Mouse (Mus musculus) left cerebral cortex, postnatal 25 days (tissue): ENCODE results near the gene St8sia1. TPM values are rescaled to one million over a fixed set of nuclear protein-coding genes. Genes with fewer than 3 reads are reported as not detected.

Source experiments
- DNase-seq, 2 experiments: peaks; one replicate each; pipeline ENCODE4 v3.0.0; 2022; ENCODE audit warnings: low spot score in 2 of 2, mixed read lengths in 1 of 2
- intact Hi-C: fragments of 180-260 bp; cut with DNase I; formaldehyde crosslinking; loops from one replicate; pipeline ENCODE4 v1.15.1; 2025
- total RNA-seq, 2 experiments: library from RNA; stranded (reverse); gene quantifications; 2 replicates each; pipeline ENCODE4 v1.2.3; 2021

The St8sia1 gene
- total RNA-seq, 2 experiments from 2014 or later: 22.2 to 27.1 TPM

DNA sequence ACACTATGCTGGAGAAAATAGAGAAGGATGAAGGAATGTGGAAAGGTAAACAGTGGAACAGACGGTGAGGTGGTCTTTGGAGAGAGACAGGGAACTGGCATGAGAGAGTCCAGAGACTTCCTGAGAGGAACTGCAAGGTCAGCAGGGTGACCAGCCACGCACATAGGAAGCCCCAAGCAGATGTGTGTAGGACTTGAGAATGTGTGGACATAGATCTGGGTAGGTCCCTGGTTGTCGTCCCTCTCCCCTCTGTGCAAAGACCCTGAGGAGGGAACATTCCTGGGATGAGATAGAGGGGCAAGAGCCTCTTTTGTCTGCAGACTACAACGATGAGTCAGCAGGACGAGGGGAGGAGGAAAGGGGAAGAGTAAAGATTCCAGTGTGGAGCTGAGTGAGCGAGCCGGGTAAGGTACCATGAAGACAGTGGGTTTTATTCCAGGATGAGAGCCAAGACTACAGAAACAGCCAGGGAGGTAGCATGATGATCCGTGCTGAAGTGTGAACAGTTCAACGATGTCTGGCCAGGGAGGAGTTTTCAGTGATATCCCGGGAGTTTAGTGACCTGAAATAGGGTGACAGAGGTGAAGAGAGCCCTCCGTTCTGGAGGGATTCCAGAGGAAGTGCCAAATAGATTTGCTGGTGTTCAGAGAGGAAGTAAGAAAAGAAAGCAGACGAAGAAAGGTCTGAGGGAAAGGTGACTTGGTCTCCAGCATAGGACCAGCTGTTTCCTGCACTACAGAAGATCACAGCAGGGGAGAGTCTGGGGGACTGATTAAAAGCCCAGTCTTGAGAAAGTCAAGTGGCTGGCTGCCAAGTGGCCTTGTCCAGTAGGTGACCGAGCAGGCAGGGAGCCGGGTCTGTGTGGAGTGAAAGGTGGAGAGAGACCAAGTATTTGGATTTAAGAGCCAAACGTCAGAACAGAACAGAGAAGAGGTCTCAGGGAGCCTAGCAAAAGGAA, 85.2 kb downstream of the St8sia1 start:
- intact Hi-C loops: loop anchor here (5.0 kb wide), 1 partner anchor 83 kb away; the partner anchor contains the start of gene St8sia1
- peak in 1 of 2 experiments; percentile 47 for DNase-seq

DNA sequence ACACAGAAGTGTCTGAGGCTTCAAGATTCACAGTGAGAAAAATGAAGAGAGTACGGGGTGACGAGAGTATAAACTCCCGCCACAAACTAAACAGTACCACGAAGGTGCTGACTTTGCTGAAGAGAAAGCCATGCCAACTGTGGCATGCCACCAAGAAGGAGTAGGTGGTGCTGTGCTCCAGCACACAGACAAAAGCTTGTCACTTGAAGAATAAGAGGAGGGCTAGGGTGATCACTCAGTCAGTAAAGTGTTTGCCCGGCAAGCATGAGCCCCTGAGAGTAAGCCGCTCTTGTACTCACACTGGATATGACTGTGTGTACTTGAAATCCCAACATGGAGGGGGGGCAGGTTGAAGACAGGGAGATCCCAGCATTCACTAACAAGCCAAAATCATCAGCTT, 87.0 kb downstream of the St8sia1 start:
- intact Hi-C loops: loop anchor here (5.0 kb wide), 1 partner anchor 85 kb away; the partner anchor contains the start of gene St8sia1
- no peak for DNase-seq

DNA sequence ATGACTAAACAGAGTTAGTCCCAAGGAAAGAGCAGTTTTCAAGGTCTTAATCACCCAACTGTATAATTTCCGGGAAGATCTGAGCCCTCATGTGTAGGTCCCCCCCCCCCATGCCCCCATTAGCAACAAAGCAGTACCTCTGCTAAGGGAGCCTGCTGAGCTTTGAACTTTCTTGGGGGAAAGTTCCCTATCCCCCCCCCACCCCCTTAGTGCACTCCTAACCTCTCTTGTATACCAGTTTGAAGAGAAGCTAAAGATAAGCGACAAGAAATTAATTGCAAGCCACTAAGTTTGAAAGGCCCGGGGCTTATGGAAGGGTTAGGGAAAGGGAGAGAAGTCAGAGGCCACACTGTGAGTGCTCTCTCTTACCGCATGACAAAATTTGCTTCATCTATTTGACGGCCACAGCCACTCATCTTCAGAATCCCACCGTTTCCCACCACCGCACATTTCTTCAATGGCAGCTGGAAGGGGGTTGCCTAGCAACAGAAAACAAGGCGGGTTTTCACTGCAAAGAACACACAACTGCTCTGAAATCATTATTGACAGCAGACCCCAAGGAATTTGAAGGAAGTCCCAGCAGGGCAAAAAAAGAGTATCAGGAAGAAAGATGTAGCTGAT, 87.9 kb downstream of the St8sia1 start:
- intact Hi-C loops: loop anchor here (5.0 kb wide), 1 partner anchor 86 kb away; the partner anchor contains the start of gene St8sia1
- DNase-seq: no peak

DNA sequence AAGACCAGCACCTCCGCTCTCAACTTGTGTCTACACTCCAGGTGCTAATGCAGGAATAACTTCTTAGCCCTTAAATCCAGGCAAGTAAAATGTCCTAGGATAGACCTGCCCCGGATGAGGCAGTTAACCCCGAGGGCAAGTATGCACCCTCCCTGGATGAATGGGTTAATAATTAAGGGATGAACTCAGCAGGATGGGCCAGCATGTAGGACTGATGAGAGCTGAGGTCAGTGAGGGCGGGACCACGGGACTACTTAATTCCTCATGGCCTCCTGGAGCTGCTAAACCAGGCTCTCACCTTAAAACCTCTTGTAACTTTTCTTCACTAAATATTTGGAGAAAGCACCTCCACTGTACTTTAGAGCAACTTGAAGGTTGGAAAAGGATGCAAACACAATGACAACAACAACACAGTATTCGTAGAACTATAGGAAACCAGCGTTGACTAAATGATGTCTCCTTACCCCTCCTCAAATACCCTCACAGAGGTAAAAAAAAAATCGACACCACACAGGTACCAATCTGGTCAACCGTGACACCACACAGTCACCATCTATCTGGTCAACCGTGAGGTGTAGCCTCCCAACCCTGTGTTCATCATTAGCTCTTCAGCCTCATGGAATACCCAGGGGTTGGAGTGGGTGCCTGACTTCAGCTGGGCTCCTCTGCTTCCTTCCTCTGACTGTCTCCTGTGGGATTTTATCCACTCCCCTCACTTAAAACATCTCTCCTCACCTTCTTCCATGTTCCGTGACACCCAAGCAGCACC, 90.3 kb downstream of the St8sia1 start:
- DNase-seq: no peak
- intact Hi-C loops: no loop called here

DNA sequence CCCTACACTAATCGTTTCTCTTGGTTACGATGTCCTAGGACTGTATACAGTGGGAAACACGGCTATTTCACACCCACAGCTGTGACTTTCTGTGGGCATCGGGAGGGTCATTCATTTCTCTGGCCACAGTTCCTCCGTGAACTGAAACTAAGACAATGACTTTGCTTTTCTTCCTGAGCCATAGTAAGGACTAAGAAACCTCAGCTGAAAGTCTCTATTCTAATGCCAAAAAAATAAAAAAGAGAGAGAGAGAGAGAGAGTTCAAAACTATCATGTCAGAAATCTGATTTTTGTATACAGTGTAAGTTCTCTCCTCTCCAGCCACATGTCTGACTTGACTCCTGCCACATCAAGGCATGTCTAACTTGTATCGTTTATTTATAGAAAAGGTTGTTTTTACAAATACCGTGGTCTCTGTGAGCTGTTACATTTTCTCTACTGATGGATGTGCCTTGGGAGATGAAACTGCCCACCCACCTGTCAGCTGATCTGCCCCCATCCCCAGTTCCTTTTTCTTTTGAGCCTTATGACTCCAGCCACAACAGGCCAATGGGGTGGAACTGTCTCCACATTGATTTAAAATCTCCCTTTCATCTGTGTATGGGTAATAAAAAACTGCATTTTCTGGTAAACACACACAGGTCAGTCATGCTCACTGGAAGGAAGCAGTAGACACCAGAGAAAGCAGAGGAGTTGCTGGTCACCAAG, 94.4 kb downstream of the St8sia1 start:
- intact Hi-C loops: no loop called here
- no peak for DNase-seq

DNA sequence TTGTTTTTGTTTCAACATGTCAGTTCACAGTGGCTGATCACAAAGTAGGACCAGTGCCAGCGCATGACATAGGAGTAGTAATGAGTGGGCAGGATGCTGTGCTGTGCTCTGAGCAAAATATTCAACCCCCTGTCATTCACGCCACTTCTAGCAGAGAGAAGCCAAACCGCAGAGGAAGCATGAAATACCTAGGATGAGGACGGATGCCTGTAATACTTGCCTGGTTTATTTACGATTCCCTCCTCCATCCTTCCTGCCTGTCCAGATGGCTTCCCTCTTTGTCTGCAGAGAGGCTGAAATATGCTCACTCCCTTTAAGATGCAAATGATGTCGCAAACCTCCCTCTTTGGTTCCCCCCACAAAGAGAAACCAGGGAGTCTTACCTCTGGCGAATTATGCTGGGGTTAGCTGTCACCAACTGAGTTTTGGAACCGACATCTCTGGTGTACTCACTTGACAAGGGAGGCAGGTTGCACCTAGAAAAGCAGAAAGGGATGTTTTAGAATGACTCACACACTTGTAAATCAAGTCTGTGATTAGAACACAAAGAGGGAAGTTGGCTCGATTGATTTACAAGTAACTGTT, 96.7 kb downstream of the St8sia1 start:
- peak; percentile 39 to 79 for DNase-seq
- intact Hi-C loops: no loop called here

DNA sequence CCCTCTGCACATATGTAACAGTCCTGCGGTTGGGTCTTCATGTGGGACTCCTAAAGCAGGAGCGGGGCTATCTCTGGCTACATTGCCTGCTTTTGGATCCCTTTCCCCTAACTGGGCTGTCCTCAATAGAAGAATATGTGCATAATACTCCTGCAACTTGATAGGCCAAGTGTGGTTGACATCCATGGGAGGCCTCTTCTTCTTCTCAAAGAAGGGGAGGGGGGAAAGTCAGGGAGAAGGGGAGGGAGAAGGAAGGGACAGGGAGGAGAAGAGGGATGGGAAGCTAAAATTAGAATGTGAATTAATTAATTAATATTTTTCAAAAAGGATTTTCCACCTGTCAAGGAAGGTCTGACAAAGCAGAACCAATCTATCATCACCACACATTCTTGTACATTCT, 97.2 kb downstream of the St8sia1 start:
- intact Hi-C loops: no loop called here
- no peak for DNase-seq

DNA sequence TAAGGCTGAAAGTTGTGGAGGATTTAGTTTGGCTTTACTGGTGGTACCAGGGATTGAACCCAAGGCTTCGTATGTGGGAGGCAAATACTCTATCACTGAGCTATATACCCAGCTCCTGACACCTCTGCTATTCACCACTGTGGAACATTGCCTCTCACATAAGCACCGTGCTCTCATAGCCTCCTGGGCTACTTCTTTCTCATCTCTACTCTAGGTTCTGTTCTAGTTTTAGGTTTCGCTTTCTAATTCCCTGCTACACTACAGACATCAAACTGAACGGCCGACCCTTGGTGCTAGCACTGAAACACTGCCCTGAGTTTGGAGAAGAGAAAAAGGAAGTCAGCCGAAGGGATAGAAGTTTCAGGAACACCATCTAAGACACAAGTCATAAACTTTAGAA, 99.1 kb downstream of the St8sia1 start:
- DNase-seq: no peak
- intact Hi-C loops: no loop called here

DNA sequence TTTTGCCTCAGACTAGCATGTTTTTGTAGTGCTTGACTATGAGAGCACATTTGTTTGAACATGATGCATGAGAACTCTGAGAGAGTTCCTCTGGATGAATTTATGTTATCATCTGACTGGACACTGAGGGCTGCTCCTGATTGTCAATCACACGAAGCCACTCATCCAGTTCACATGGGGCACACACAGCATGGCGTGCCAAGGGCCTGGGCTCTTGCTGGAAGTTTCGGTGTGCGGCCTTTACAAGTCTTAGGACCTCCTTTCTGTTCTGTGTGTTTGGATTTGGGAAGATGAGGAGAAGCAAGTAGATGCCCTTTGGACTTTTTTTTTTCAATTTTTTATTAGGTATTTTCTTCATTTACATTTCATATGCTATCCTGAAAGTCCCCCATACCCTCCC, 100.4 kb downstream of the St8sia1 start:
- intact Hi-C loops: no loop called here
- no peak for DNase-seq

DNA sequence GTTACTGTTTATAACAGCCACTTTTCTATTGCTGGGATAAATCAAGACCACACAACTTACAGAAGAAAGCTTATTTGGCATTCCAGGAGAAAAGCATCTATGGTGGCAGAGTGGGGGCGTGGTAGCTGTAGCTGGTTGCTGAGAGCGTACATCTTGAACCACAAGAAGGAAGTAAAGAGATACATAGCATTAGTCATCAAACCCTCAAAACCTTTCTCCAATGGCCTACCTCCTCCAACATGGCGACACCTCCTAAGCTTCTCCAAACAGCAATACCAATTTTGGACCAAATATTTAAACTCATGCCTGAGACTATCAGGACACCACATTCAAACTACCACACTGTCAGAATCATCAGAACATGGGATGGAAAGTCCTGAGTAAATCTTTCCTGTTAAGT, 102.0 kb downstream of the St8sia1 start:
- intact Hi-C loops: no loop called here
- DNase-seq: no peak

DNA sequence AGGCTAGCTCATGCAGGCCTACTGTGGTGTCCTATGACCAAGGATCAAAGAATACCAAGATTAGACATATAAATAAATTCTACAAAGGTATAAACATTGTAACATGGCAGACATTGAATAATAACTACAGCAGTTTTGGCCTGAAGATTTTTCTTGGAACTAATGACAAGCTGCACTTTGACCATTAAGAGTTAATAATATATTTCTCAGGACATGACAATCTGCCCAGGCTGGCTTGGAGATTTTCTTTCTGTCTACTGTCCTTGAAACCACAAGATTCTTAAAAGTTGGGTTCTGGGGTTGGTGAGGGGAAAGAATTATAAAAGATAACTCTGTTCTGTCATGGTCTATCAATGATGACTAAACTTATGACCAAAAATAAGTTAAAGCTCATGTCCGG, 103.9 kb downstream of the St8sia1 start:
- DNase-seq: no peak
- intact Hi-C loops: no loop called here

DNA sequence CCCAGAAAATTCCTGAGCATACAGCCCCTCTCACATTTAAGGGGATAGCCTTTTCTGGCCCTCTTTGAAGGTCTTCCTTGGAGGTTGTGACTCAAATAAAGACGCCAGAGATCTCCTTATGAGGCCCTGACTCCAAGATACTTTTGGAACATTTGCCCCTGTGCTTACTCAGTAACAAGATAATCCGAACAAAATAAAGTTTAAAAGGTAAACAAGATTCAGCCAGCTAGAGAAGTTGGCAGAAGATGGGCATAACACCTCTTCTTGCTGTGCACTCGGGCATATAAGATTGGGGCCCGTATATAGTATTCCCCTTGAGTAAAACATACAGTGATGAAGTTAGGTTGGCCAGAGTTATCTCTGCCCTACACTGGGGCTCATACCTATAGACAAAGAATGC, 104.3 kb downstream of the St8sia1 start:
- intact Hi-C loops: no loop called here

DNA sequence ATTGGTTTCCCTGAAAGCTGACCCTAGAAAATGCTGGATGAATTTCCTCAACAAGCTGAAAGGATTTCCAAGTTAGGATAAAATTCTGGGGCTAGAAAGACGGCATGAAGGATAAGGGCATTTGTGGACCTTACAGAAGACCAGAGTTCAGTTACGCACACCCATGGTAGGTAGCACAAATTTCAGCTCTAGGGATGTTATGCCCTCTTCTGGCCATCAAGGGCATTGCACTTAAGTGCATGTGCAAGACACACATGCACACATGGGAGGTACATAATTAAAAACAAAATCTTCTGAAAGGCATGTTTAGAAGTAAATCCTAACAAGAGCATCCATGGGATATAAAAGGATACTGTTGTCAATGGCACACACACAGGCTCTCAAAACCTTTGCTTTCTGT, 105.3 kb downstream of the St8sia1 start:
- DNase-seq: no peak
- intact Hi-C loops: no loop called here

More for the DNA sequence above, 104.3 kb downstream of the St8sia1 start:
- no peak for DNase-seq

DNA sequence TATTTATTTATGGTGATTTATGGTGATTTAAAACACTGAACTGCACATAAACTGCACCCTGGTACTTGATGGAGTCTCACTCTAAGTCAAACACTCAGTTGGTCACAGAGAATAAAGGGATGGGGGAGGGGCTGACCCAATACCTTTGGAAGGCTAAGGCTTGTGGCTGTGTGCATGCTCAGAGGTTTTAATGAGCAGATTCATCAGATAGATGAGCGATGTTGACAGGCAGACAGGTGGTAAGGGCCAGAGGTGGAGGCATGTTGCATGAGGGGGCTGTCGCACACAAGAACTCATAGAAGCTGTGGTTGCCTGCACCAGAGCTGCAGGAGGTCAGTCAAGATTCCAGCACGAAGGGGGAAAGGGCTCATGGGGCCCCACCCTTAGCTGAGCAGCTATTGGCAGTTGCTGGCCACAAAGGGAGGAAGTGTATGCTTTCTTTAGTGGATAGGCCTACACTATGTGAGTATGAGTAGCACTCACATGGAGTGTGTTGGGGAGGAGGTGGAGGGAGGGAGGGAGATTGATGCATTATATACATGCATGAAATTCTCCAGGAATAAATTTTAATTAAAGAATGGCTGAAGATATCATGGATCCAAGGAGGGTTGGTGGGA, 107.9 kb downstream of the St8sia1 start:
- intact Hi-C loops: no loop called here
- no peak for DNase-seq

DNA sequence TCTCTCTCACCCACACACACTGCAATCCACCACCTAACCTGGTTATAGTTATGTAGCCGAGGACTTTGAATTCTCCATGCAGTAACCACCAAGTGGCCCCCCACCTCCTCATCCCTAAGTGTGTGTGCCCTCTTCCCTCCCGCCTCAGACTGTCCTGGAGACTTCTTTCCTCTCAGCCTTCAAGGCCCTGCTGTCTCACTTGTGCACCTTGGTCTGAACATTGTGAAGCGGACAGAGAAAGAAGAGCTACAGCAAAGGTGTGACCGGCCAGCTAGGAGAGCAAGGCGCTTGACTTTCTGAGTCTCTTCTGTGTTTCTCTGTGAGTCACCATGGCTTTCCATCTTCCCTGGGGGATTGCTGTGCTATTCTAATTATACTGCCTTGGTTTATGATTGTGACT, 108.5 kb downstream of the St8sia1 start:
- intact Hi-C loops: no loop called here
- no peak for DNase-seq

DNA sequence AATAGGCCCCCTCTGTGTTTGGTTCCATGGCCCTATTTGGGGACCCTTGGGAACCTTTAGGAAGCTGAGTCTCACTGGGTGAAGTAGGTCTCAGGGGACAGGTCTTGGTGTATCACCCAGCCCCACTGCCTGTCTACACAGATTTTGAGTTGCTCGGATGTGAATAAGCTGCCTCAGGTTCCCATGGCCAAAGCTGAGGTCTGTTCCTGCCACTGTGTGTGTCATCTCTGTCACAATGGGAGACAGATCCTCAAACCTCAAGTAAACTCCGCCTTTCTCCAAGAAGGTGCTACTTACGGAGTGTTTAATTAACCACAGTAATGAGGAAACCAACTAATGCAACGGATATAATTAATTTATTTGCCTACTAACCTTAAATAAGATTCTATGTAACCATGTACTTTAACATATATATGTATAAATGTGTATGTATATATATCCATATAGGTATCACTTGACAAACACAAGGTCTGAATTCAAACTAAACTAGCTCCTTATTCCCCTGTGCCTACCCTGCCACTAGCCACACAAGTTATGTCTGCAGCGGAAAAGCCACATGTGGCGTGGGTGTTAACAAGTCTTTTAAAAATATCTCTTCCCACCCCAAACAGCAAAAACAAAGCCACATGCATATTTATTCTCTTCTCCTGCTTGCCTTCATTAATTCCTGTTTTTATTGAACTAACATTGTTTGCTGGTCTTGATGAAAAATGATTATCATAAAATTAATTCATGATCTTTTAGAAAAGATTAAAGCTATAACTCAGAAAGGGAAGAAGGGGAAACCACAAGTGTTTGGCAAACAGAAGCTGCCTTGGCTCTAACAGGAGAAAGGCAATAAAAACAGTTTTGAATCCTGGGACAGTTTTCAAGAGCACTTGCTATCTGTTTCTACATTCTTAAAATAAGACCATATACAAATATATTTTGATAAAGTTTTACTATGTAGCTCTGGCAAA, 111.6 kb downstream of the St8sia1 start:
- peak in 1 of 2 experiments; percentile 53 for DNase-seq
- intact Hi-C loops: loop anchor here (5.0 kb wide), 1 partner anchor 110 kb away; the partner anchor contains the start of gene St8sia1

DNA sequence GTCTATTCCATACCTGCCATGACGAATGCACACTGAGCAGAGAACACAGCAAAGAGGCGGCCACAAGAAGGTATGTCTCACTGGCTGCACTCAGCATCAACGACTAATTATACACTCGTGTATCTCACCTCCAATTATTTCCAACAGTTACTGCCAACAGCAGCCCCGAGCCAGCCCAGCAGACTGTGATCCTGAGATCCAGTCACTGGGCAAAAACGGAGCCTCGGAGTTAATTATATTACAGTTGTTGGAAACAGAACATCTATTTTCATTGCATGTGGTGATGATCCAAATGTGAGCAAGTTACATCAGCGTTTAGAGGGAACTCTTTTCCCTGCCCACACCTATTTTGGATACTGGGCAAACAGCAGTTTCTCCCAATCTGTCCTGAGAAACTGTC, 113.8 kb downstream of the St8sia1 start:
- peak; percentile 35 to 79 for DNase-seq
- intact Hi-C loops: loop anchor here (5.0 kb wide), 1 partner anchor 112 kb away; the partner anchor contains the start of gene St8sia1
